Mouse (Mus musculus) forebrain, embryonic 16.5 days (tissue): ENCODE results near the gene Tmem29. TPM values are rescaled to one million over a fixed set of nuclear protein-coding genes. Genes with fewer than 3 reads are reported as not detected.
"Not testable (repeated sequence)": the region's sequence is repeated elsewhere in the genome, so short reads cannot be mapped to it uniquely, and the experiment has no call there.

Experiments
- ATAC-seq: fragments of 200-750 bp; cut with Nextera tagmentation; 2 replicates; pipeline ENCODE4 v1.8.0; 2017; ENCODE audit warnings: mild to moderate bottlenecking, moderate library complexity
- H3K27ac ChIP-seq: fragments of 300-500 bp; sonication (generic); 2 replicates; pipeline ENCODE4 v1.5.1; 2014; ENCODE audit warnings: low read length, control low read depth
- H3K27me3 ChIP-seq: fragments of 300-500 bp; sonication (generic); replicated peaks from 2 replicates; pipeline ENCODE4 v1.6.1; 2014; ENCODE audit warnings: low read length; ENCODE audit not compliant: control insufficient read depth, insufficient read depth
- H3K36me3 ChIP-seq: fragments of 300-500 bp; sonication (generic); 2 replicates; pipeline ENCODE4 v1.6.1; 2014; ENCODE audit not compliant: control insufficient read depth, insufficient read depth
- H3K4me1 ChIP-seq: fragments of 300-500 bp; sonication (generic); replicated peaks from 2 replicates; pipeline ENCODE4 v1.6.1; 2014; ENCODE audit warnings: low read length; ENCODE audit not compliant: control insufficient read depth, insufficient read depth
- H3K4me2 ChIP-seq: fragments of 300-500 bp; sonication (generic); 2 replicates; pipeline ENCODE4 v1.6.1; 2014; ENCODE audit warnings: mild to moderate bottlenecking, low read length, control low read depth
- H3K4me3 ChIP-seq: fragments of 300-500 bp; sonication (generic); replicated peaks from 2 replicates; pipeline ENCODE4 v1.5.1; 2014; ENCODE audit warnings: mild to moderate bottlenecking, low read length, control low read depth
- H3K9ac ChIP-seq: fragments of 300-500 bp; sonication (generic); replicated peaks from 2 replicates; pipeline ENCODE4 v1.6.1; 2014; ENCODE audit warnings: low read depth, low read length, control low read depth
- H3K9me3 ChIP-seq: fragments of 300-500 bp; sonication (generic); 2 replicates; pipeline ENCODE4 v1.6.1; 2016; ENCODE audit warnings: low read length; ENCODE audit not compliant: control insufficient read depth
- WGBS: fragments of 180-500 bp; shearing (Covaris S2); extraction: QIAGEN DNeasy Blood & Tissue Kit; methylation state at CpG from one replicate; pipeline ENCODE4 v1.1.7; 2014; 5-methylcytosine and 5-hydroxymethylcytosine counted together
- polyA plus RNA-seq: library from polyadenylated mRNA; unstranded; fragments of >200 nt; fragmentation: Nextera tagmentation; extraction: Ambion mirVana; gene quantifications from 2 replicates; pipeline ENCODE4 v1.2.1, GENCODE M21; 2015

The Tmem29 gene
- 51.9 and 54.2 TPM in 2 replicates for polyA plus RNA-seq

DNA sequence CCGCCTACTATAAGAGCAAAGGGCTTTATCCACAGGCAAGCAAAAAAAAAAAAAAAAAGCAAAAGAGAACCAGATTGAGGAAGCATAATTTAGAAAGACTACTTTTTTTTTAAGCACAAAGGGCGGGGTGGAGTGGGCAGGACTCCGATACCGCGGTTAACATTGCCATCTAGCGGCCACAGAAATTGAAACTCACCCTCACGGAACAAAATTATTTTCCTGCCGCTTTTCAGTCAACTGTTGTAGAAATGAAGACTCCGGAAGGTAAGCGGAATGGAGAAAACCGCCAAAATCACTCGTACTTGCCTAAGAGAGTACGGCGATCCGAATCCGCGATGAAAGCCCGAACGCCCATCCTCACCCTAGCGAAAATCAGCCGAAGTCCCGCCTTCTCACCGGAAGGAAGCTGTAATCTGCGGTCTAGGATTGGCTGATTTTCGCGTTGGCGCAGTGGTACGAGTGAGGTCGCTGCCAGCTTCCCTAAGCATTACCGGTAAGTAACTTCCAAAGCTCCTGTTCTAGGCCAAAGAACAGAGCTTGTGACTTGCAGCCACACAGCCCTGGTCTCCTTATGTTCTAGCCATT lies at the start of gene Tmem29:
Gene Tmem29, minus strand, starts transcription at position 389 of the 585 bp plus-strand sequence.
- Histone ChIP-seq H3K4me2 (peak within 1 kb of the TSS; percentile 56), H3K27ac (peak within 1 kb of the TSS; percentile 89), H3K9ac (peak within 1 kb of the TSS; percentile 59), H3K4me1 (peaks cover 3% of the 10 kb centered on the region), H3K4me3 (peak within 1 kb of the TSS; percentile 54), H3K9me3 (no peaks in the 10 kb centered on the region), H3K36me3 (no peaks in the 10 kb centered on the region), H3K27me3 (no peaks in the 10 kb centered on the region)
- peak; percentile 98 for ATAC-seq
- 2% methylated on average over 30 of the region's 30 CpGs for WGBS

DNA sequence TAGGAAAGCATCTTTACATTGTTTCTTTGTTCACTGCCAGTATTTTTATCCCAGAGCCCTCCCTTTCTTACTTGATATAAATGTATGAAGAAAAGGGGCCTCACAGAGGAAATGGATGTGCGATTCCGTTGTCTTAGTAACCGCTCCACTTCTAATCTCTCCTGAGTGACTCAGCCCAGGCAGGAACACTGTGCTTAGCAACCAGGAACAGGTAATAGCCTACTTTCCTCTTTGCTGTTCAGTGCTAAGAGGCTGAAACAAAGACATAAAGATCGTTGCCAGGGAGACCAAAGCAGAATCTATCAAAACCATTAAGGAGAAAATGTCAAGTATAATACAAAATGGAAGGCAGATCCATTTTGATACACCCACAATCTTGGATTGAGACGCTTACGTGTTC lies 49.7 kb upstream of the Tmem29 start:
- WGBS = 58% methylated on average over 6 of the region's 6 CpGs
- Histone ChIP-seq H3K4me2 (no peak overlapping the region), H3K27me3 (no peaks in the 10 kb centered on the region), H3K9me3 (no peaks in the 10 kb centered on the region), H3K4me1 (no peaks in the 10 kb centered on the region), H3K36me3 (no peaks in the 10 kb centered on the region), H3K9ac (no peak overlapping the region), H3K27ac (no peak overlapping the region), H3K4me3 (no peak overlapping the region)
- ATAC-seq = peak; percentile 90

DNA sequence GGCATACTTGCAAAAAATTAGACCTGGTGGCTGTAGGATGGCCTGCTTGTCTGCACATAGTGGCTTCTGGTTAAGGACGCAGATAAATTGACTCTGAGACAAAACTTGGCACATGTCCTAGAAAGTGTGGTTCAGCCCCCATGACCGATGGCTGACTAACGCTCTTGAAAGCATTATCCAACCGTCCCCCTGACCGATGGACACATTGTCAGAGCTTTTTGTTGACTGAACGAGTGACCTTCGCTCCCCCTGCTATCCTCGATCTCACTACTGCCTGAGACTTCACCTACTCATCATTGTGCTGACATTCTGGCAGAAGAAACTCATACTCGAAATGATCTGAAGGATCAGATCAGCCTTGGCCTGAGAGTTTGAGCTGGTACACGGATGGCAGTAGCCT lies 28.9 kb upstream of the Tmem29 start:
- H3K4me2 ChIP-seq, ATAC-seq, H3K27me3 ChIP-seq, H3K27ac ChIP-seq, H3K4me1 ChIP-seq, H3K36me3 ChIP-seq, H3K9me3 ChIP-seq, H3K9ac ChIP-seq, H3K4me3 ChIP-seq: not testable (repeated sequence)
- WGBS = 77% methylated on average over 1 of the region's 10 CpGs

DNA sequence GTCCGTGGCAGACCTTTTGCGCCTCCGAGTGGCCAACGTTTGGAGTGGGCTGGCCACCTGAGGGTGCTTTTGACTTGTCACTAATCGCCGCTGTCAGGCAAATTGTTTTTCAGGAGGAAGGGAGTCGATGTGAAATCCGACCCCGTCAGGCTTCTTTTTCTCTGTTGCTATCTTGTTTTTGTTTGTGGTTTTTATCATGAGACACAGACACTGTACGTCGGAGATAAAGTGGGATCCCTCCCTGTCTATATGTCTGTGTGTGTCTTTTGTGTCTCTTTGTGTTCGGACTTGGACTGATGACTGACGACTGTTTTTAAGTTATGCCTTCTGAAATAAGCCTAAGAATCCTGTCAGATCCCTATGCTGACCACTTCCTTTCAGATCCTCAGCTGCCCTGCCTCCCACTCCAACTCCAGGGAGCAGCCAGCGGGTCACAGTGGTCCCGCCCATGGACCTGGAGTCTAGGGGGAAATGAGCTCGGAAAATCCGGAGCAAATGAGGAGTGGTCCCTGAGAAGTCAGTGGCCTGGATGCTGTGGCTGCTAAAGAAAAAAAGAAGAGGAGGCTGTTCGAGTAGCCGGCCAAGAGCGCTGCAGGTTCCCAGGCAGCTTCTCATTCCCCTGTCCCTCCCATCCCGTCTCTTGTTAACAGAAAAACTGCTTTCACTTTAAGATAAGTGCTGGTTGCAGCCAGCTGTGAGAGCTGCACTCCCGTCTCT lies 27.5 kb upstream of the Tmem29 start:
- not testable (repeated sequence) for H3K36me3 ChIP-seq, H3K27me3 ChIP-seq, H3K27ac ChIP-seq, H3K4me3 ChIP-seq, H3K4me2 ChIP-seq, H3K9me3 ChIP-seq, H3K4me1 ChIP-seq, H3K9ac ChIP-seq, ATAC-seq
- WGBS = 69% methylated on average over 5 of the region's 22 CpGs

DNA sequence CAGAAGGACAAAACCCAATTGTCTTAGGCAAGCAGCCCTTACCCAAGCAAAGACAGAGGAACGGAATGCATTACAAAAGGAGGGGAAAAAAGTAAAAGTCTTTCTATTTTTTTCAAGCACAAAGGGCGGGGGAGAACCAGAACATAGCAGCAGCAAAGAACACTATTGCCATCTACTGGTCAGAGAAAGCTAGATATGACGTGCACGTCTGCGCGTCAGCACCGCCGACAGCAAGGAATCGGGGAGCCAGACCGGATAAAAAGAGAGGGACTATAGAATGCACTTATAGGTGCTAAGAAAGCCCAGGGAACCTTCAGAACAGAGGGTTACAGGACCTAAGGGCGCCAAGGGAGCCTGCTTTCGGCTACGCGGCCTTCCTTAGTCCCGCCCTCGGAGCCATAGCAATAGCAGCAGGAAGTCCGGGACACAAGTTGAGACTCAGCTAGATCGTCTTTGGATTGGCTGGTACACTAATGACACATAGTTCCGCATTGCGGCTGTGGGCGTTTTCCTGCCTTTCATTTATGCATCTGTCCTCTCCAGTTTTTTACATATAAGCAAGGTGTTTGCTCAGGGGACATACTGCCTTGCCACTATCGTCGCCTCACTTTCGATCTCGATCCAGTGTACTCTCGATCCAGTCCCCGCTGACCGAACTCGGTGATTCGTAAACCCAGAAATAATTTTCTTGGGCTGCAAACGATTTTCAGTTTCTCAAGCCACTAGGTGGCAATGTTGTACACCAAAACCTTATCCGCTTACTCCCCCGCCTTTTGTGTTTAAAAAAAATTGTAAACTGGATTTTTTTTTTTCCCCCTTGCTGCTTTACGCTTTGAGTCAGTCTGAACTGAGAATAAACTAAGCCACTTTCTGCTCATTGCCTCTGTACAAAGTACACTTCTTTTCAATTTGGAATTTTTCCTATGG lies 19.2 kb upstream of the Tmem29 start:
- Histone ChIP-seq H3K9ac (peak overlapping the region; percentile 44), H3K27ac (peak overlapping the region; percentile 81), H3K4me2 (peak overlapping the region; percentile 29), H3K4me1 (no peaks in the 10 kb centered on the region; the same call in 1 of the 2 replicates), H3K9me3 (no peaks in the 10 kb centered on the region), H3K36me3 (no peaks in the 10 kb centered on the region), H3K27me3 (no peaks in the 10 kb centered on the region), H3K4me3 (peak overlapping the region; percentile 45)
- WGBS = under 1% methylated on average over 34 of the region's 34 CpGs
- peak; percentile 97 for ATAC-seq

DNA sequence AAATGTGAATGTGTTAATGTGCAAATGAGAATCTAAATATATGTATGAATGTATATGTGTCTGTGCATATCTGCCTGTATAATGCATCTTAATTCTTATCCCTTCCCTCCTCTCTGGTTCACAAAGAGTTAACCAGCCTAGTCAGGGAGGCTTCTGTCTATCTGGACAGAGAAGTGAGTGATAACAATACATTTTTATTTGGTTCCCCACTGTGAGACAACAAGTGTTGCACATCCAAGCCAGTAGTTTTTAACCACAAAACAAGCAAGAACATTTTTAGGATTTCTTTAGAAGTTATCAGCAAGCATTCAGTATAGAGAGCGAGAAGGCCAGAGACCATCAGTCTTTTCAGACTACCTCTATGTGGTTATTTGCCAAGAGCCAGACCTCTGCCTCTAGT lies 12.5 kb upstream of the Tmem29 start:
- Histone ChIP-seq H3K4me1 (no peaks in the 10 kb centered on the region), H3K27ac (no peak overlapping the region), H3K9ac (no peak overlapping the region), H3K4me2 (no peak overlapping the region), H3K9me3 (no peaks in the 10 kb centered on the region), H3K36me3 (no peaks in the 10 kb centered on the region), H3K4me3 (no peak overlapping the region), H3K27me3 (no peaks in the 10 kb centered on the region)
- no peak for ATAC-seq
- WGBS = 81% methylated on average over 1 of the region's 1 CpGs

DNA sequence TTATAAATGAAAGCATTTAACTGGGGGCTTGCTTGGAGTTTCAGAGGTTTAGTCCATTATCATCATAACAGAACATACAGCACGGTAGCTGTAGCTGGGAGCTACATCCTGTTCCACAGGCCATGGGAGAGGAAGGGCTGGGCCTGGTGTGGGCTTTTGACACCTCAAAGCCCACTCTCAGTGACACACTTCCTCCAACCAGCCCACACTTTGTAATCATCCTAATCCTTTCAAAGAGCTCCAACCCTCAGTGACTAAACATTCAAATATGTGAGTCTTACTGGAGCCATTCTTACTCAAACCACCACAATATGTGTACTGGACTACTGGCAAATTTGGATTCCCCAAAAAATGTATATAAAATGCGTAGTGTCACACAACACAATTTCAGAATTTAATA lies 9.3 kb upstream of the Tmem29 start:
- Histone ChIP-seq H3K9me3 (no peaks in the 10 kb centered on the region), H3K27me3 (no peaks in the 10 kb centered on the region), H3K4me3 (no peak overlapping the region), H3K4me1 (no peaks in the 10 kb centered on the region), H3K4me2 (no peak overlapping the region), H3K27ac (no peak overlapping the region), H3K9ac (no peak overlapping the region), H3K36me3 (no peaks in the 10 kb centered on the region)
- WGBS = 95% methylated on average over 2 of the region's 2 CpGs
- ATAC-seq = no peak

DNA sequence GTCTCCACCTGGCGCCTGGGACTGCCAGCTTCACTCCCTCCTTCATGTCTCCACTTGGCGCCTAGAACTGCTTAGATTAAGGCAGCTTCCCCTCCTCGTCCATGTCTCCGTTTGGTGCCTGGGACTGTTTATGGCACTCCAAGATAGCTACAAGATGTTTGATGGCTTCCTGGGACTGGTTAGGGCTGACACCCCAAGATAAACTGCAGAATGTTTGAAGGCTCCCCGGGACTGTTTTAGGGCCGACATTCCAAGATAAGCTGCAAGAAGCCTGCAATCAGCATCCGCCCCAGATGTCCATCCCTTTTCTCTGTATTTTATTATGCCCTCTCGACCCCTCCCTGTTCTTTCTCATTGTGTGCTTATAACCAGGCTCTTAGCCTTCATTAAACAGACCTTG lies 7.9 kb upstream of the Tmem29 start:
- not testable (repeated sequence) for H3K36me3 ChIP-seq, H3K27ac ChIP-seq, H3K9me3 ChIP-seq, H3K4me2 ChIP-seq, H3K9ac ChIP-seq, H3K27me3 ChIP-seq, H3K4me1 ChIP-seq, H3K4me3 ChIP-seq, ATAC-seq
- 75% methylated on average over 8 of the region's 8 CpGs for WGBS

DNA sequence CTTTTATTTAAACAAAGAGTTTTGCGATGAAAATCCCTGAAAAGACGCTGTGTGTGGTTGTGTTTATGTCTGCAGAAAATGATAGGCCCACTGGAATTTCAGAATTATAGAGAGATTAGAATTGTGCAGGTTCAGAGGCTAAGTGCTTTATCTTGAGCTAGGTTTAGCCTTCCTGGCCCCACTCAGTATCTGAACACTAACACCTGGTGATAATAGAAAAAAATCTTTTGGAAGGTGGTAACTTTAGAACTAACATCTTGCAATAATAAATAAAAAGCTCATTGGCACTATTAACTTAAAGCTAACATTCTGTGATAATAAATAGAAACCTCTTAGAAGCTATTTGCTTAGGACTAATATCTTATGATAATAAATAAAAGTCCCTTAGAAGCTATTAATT lies 1.2 kb upstream of the Tmem29 start:
- no peak for ATAC-seq
- Histone ChIP-seq H3K4me3 (no peak overlapping the region), H3K36me3 (no peaks in the 10 kb centered on the region), H3K9me3 (no peaks in the 10 kb centered on the region), H3K4me1 (peaks cover 3% of the 10 kb centered on the region), H3K27ac (no peak overlapping the region), H3K9ac (no peak overlapping the region), H3K4me2 (no peak overlapping the region), H3K27me3 (no peaks in the 10 kb centered on the region)
- WGBS = 72% methylated on average over 2 of the region's 2 CpGs
